Mouse (Mus musculus) C2C12 (cell line): ENCODE measurements around the gene Eml2. TPM values are rescaled to one million over a fixed set of nuclear protein-coding genes. Genes with fewer than 3 reads are reported as not detected.
A peak's percentile ranks its signal among the peaks of the same experiment; 100 is the strongest.

Experiments used
- H3K27me3 ChIP-seq: one replicate; pipeline ENCODE4 v1.6.1; 2011; ENCODE audit not compliant: control insufficient read depth, insufficient read depth, insufficient read length
- H3K36me3 ChIP-seq: one replicate; pipeline ENCODE4 v1.6.1; 2011; ENCODE audit not compliant: control insufficient read depth, insufficient read depth
- H3K4me3 ChIP-seq: one replicate; pipeline ENCODE4 v1.5.1; 2011; ENCODE audit warnings: mild to moderate bottlenecking, control low read depth; ENCODE audit not compliant: poor library complexity, insufficient read depth, severe bottlenecking
- H3K79me2 ChIP-seq: one replicate; pipeline ENCODE4 v1.6.1; 2011; ENCODE audit not compliant: control insufficient read depth, insufficient read depth
- H3K79me3 ChIP-seq: one replicate; pipeline ENCODE4 v1.6.1; 2011; ENCODE audit warnings: low read depth, control low read depth
- H3ac ChIP-seq: one replicate; pipeline ENCODE3; 2011; ENCODE audit warnings: low read depth; ENCODE audit not compliant: control insufficient read depth, insufficient read length
- CEBPB ChIP-seq: IDR thresholded peaks from one replicate; pipeline ENCODE4 v1.6.1; 2011; ENCODE audit warnings: low read depth, mild to moderate bottlenecking, control low read depth, moderate library complexity
- CTCF ChIP-seq: IDR thresholded peaks from one replicate; pipeline ENCODE4 v1.5.1; 2011; ENCODE audit not compliant: control insufficient read depth, insufficient read depth, insufficient read length
- FOSL1 ChIP-seq: IDR thresholded peaks from one replicate; pipeline ENCODE4 v1.8.0; 2011; ENCODE audit warnings: mild to moderate bottlenecking, low read length; ENCODE audit not compliant: poor library complexity, insufficient read depth, severe bottlenecking
- MAX ChIP-seq: IDR thresholded peaks from one replicate; pipeline ENCODE4 v1.6.1; 2011; ENCODE audit warnings: mild to moderate bottlenecking, control low read depth
- MYOD1 ChIP-seq: IDR thresholded peaks from one replicate; pipeline ENCODE4 v1.6.1; 2011; ENCODE audit warnings: low read depth; ENCODE audit not compliant: control insufficient read depth, insufficient read length
- MYOG ChIP-seq: IDR thresholded peaks from one replicate; pipeline ENCODE4 v1.6.1; 2011; ENCODE audit not compliant: control insufficient read depth, insufficient read length; ENCODE audit errors: extremely low read depth
- USF1 ChIP-seq: IDR thresholded peaks from one replicate; pipeline ENCODE4 v1.6.1; 2011; ENCODE audit warnings: low read depth, mild to moderate bottlenecking, control low read depth, moderate library complexity
- polyA plus RNA-seq: library from polyadenylated mRNA; unstranded; fragments of >200 nt; fragmentation: generic; extraction: Trizol; gene quantifications from one replicate; pipeline ENCODE4 v1.2.1, GENCODE M21; 2012; ENCODE audit warnings: missing spikeins

The Eml2 gene
- polyA plus RNA-seq, 1 experiment = 16.4 TPM

DNA sequence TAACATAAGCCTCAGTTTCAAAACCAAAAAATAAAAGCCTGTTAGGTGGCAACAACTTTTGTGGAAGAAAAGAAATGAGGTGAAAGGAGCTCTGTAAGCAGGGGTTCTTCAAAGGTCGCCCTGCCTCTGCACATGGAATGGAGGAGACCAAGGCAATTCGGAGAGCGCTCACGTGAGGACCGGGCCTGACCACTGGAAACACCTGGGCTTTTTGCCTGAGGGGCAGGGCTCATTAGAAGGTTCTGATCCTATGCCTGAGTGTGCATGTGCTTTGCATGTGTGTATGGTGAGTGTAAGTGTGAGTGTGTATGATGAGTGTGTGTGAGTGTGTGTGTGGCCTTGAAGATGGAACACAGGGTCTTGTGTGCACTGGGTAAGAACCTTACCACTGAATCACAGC is 54.7 kb downstream of the Eml2 start:
- Histone ChIP-seq H3K27me3 (no peaks in the 10 kb centered on the region), H3K4me3 (no peak overlapping the region), H3ac (no peak overlapping the region), H3K36me3 (no peaks in the 10 kb centered on the region), H3K79me3 (peaks cover 48% of the 10 kb centered on the region), H3K79me2 (peaks cover 72% of the 10 kb centered on the region)
- no peak for TF ChIP-seq USF1
- TF ChIP-seq CTCF = no peak
- TF ChIP-seq FOSL1 = no peak
- no peak for TF ChIP-seq CEBPB
- TF ChIP-seq MYOG = no peak
- no peak for TF ChIP-seq MYOD1
- no peak for TF ChIP-seq MAX

DNA sequence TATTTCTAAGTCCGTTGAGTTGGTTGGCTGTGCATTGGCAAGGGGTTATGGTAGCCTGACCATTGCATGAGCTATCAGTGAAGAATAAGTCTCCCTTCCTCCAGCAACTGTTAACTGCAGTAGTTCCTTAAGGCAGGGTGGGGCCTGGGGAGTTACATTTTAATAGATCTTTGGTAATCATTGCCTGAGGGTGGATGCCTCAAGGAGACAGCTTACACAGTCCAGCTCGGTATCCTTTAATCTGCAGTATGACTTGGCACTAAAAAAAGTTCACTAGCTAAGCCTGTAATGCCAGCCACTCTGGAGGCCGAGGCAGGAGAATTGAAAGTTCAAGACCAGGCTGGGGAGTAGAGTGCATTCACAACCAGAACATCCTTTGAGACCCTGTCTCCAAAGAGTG is 55.6 kb downstream of the Eml2 start:
- H3K27me3 ChIP-seq = no peaks in the 10 kb centered on the region
- peaks cover 81% of the 10 kb centered on the region for H3K79me2 ChIP-seq
- no peak overlapping the region for H3K4me3 ChIP-seq
- H3K36me3 ChIP-seq = no peaks in the 10 kb centered on the region
- TF ChIP-seq USF1 = no peak
- H3ac ChIP-seq = no peak overlapping the region
- H3K79me3 ChIP-seq = peaks cover 48% of the 10 kb centered on the region

DNA sequence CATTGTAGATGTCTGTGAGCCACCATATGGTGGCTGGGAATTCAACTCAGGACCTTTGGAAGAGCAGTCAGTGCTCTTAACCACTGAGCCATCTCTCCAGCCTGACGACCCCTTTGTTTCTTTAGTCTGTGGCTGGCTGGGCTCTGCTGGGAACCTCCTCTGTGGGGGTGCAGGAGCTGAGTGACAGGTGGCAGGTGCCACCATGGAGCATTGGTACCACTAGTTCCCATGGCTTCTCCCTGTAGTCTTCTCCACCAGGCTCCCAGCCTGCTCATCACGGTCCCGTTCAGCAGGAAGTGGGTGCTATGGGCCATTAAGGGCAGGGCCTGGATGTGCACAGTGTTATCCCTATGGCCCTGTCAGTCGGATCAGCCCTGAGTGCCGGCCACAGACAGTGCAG is 58.4 kb downstream of the Eml2 start:
- Histone ChIP-seq H3K27me3 (no peaks in the 10 kb centered on the region), H3ac (no peak overlapping the region), H3K36me3 (no peaks in the 10 kb centered on the region), H3K4me3 (no peak overlapping the region), H3K79me3 (peaks cover 45% of the 10 kb centered on the region), H3K79me2 (peaks cover 86% of the 10 kb centered on the region)
- TF ChIP-seq MYOD1 (peak; percentile 85), MAX (no peak), CTCF (no peak)

DNA sequence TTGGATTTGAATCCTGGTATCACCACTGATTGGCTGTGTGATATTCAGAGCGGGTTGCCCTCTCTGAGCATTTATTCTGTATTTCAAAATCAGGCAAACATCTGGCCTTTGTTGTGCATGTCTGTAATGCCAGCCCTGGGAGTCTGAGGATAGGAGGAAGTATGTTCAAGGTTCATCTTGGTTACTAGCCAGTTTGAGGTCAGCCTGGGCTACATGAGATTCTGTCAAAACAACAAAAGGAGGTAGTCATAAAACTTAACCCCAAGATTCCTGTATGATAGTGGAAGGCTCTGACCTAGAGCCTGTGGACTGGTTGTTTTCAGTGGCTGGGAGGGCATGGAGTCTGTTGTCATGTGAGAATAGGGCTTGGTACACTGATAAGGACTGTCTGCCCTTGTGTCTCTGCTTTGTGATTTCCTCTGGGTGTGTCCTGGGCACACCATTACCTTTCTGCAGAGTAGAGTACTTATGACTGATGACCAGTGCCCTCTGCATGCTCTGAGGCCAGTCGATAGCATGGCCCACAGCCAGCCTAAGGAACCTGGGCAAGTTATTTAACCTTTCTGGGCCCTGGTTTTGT is 59.0 kb downstream of the Eml2 start:
- peaks cover 86% of the 10 kb centered on the region for H3K79me2 ChIP-seq
- H3K79me3 ChIP-seq = peaks cover 42% of the 10 kb centered on the region
- H3K36me3 ChIP-seq = no peaks in the 10 kb centered on the region
- TF ChIP-seq MYOD1 = no peak
- TF ChIP-seq FOSL1 = no peak
- TF ChIP-seq MAX = no peak
- no peak for TF ChIP-seq CTCF
- no peak for TF ChIP-seq CEBPB
- no peak for TF ChIP-seq MYOG
- TF ChIP-seq USF1 = no peak
- H3K4me3 ChIP-seq = no peak overlapping the region
- H3K27me3 ChIP-seq = no peaks in the 10 kb centered on the region
- no peak overlapping the region for H3ac ChIP-seq

DNA sequence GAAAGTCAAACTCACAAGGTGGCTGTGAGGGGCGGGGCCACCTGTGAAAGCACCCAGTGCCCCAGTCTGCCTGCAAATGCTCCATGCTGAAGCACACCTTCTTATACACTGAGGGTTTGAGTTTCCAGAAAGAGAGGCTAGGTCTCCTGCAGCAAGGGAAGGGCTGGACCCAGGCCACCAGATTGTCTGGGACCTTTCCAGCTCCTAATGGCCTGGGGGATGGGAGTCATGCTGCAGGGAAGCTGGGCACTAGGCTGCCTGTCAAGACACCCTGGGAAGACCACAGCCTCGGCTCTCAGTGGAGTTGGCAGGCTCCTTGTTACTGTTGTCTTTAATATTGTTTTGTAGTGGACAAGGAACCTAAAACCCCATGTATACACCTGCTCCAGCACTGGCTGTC is 60.2 kb downstream of the Eml2 start:
- TF ChIP-seq CEBPB (no peak), MYOD1 (no peak), FOSL1 (no peak)
- H3K79me2 ChIP-seq = peaks cover 86% of the 10 kb centered on the region
- no peak overlapping the region for H3K4me3 ChIP-seq
- H3K27me3 ChIP-seq = no peaks in the 10 kb centered on the region
- no peaks in the 10 kb centered on the region for H3K36me3 ChIP-seq
- no peak overlapping the region for H3ac ChIP-seq
- H3K79me3 ChIP-seq = peaks cover 39% of the 10 kb centered on the region

DNA sequence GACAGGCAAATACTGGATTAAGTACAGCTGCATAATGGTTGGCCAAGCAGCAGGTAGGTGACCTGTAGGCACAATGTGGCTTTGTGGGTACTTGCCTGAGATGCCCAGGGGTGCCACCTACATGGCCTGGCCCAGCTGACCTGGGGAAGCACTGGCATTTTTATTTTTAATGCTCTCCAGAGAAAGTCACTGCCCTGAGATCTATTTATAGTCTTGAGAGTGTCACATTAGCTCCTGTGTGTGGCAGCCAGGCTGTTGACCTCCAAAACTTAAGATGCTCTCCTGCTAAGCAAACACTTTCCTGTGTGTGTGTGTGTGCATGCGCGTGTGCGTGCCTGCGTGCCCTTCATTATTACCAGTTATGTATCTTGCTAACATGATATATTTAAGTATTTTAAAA is 62.1 kb downstream of the Eml2 start:
- Histone ChIP-seq H3K79me3 (peaks cover 26% of the 10 kb centered on the region), H3K4me3 (no peak overlapping the region), H3K27me3 (no peaks in the 10 kb centered on the region), H3ac (no peak overlapping the region), H3K79me2 (peaks cover 77% of the 10 kb centered on the region), H3K36me3 (no peaks in the 10 kb centered on the region)
- TF ChIP-seq USF1 = no peak
- no peak for TF ChIP-seq MYOG
- no peak for TF ChIP-seq MAX
- TF ChIP-seq CEBPB = no peak
- no peak for TF ChIP-seq FOSL1
- TF ChIP-seq CTCF = no peak
- TF ChIP-seq MYOD1 = no peak
